ENCODE assay signal across 9 mouse cellular contexts in the genomic region with DNA sequence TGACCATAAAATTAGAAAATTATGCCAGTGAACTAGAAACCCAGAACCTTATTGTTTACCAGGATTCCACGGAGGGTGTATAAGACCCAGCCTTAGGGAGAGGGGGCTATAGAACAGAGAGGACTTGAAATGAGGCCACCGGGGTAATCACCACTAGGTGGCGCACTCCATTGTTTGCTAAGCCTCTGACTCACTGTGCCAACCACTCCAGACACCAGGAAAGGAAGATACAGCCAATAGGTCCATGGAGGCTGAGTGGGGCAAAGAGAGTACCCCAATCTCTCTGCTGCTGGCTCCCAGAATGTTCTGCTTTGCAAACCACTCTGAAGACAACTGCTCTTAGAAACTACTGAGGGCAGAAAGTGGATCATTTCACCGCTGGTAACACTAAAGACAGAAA.
DNase-seq lines count a peak whose midpoint lies in the region; ATAC-seq lines count a peak whose summit lies in the region.
"Had no signal": no experiment of that assay in that cellular context is flagged by ENCODE, and none has a peak within 500 bp of the region (broad histone marks: within the 10 kb centered on the region; RNA-seq: fewer than 3 reads in every experiment).

No protein-coding gene starts in this region.

- no peak overlapping the region for H3K9ac ChIP-seq in neural tube, embryonic 15.5 days (replicated peaks)
- no peak overlapping the region for H3K9ac ChIP-seq in forebrain, embryonic 14.5 days (ENCODE audit: low read length)
- no peak overlapping the region for H3K9ac ChIP-seq in hindbrain, embryonic 14.5 days
- no peak overlapping the region for H3K9ac ChIP-seq in neural tube, embryonic 12.5 days
- H3K9ac ChIP-seq: embryonic facial prominence, embryonic 15.5 days had no signal

- WGBS in neural tube, embryonic 15.5 days = 27% methylated on average over 4 of the region's 4 CpGs
- 28% methylated on average over 4 of the region's 4 CpGs for WGBS in forebrain, embryonic 14.5 days
- 28% methylated on average over 4 of the region's 4 CpGs for WGBS in hindbrain, embryonic 14.5 days
- WGBS in neural tube, embryonic 12.5 days = 29% methylated on average over 4 of the region's 4 CpGs

- DNase-seq in neural tube, embryonic 10.5 days (ENCODE audit: extremely low spot score, low spot score) = peak; percentile 73
- DNase-seq in c-Kit-positive CD71-negative TER-119-negative erythroid progenitor cells, embryonic 14.5 days (ENCODE audit: low read depth) = peak; percentile 40
- peak; percentile 51 for DNase-seq in forebrain, embryonic 14.5 days (ENCODE audit: low spot score)
- no peak for DNase-seq in hindbrain, embryonic 14.5 days (ENCODE audit: low spot score)
- DNase-seq in left cerebral cortex, postnatal 25 days (ENCODE audit: low spot score in 2 of 2) = peak; percentile 43 to 47
- DNase-seq in thymus, postnatal 25 days = peak; percentile 49

- no peak for ATAC-seq in neural tube, embryonic 15.5 days (ENCODE audit: low FRiP score)
- ATAC-seq in forebrain, embryonic 14.5 days = peak; percentile 54; the same call in 1 of the 2 replicates
- peak; percentile 31; the same call in 1 of the 2 replicates for ATAC-seq in hindbrain, embryonic 14.5 days (ENCODE audit: low FRiP score)
- peak; percentile 72; the same call in 1 of the 2 replicates for ATAC-seq in neural tube, embryonic 12.5 days (ENCODE audit: low FRiP score, low read depth)

- no peaks in the 10 kb centered on the region for H3K36me3 ChIP-seq in neural tube, embryonic 15.5 days
- H3K36me3 ChIP-seq in forebrain, embryonic 14.5 days (ENCODE audit: control insufficient read depth, insufficient read depth, low read length) = no peaks in the 10 kb centered on the region
- H3K36me3 ChIP-seq in hindbrain, embryonic 14.5 days (replicated peaks; ENCODE audit: control insufficient read depth, insufficient read depth) = no peaks in the 10 kb centered on the region
- no peaks in the 10 kb centered on the region for H3K36me3 ChIP-seq in neural tube, embryonic 12.5 days
- H3K36me3 ChIP-seq: embryonic facial prominence, embryonic 15.5 days had no signal

- H3K27me3 ChIP-seq in neural tube, embryonic 15.5 days (replicated peaks) = no peaks in the 10 kb centered on the region
- H3K27me3 ChIP-seq in forebrain, embryonic 14.5 days (replicated peaks; ENCODE audit: control insufficient read depth, insufficient read depth, low read length) = no peaks in the 10 kb centered on the region
- no peaks in the 10 kb centered on the region for H3K27me3 ChIP-seq in hindbrain, embryonic 14.5 days (ENCODE audit: control insufficient read depth, insufficient read depth, low read length)
- no peaks in the 10 kb centered on the region for H3K27me3 ChIP-seq in neural tube, embryonic 12.5 days (replicated peaks)
- H3K27me3 ChIP-seq: embryonic facial prominence, embryonic 15.5 days had no signal

- no peak overlapping the region for H3K4me2 ChIP-seq in neural tube, embryonic 15.5 days
- no peak overlapping the region for H3K4me2 ChIP-seq in forebrain, embryonic 14.5 days (ENCODE audit: low read length)
- H3K4me2 ChIP-seq in hindbrain, embryonic 14.5 days (replicated peaks) = no peak overlapping the region
- no peak overlapping the region for H3K4me2 ChIP-seq in neural tube, embryonic 12.5 days (replicated peaks)
- H3K4me2 ChIP-seq: embryonic facial prominence, embryonic 15.5 days had no signal

- H3K4me3 ChIP-seq in neural tube, embryonic 15.5 days (replicated peaks) = no peak overlapping the region
- H3K4me3 ChIP-seq in forebrain, embryonic 14.5 days (ENCODE audit: low read depth, low read length) = no peak overlapping the region
- no peak overlapping the region for H3K4me3 ChIP-seq in hindbrain, embryonic 14.5 days (replicated peaks; ENCODE audit: low read length)
- H3K4me3 ChIP-seq in neural tube, embryonic 12.5 days = no peak overlapping the region
- H3K4me3 ChIP-seq: embryonic facial prominence, embryonic 15.5 days had no signal

- intact Hi-C loops in left cerebral cortex, postnatal 25 days (cut with DNase I) = loop anchor here (1.0 kb wide), 1 partner anchor 100 kb away; the partner anchor contains the start of gene Samd5

- H3K9me3 ChIP-seq in neural tube, embryonic 15.5 days (replicated peaks) = no peaks in the 10 kb centered on the region
- H3K9me3 ChIP-seq in forebrain, embryonic 14.5 days (replicated peaks; ENCODE audit: control insufficient read depth, low read length) = no peaks in the 10 kb centered on the region
- H3K9me3 ChIP-seq in hindbrain, embryonic 14.5 days (ENCODE audit: control insufficient read depth, low read length) = no peaks in the 10 kb centered on the region
- H3K9me3 ChIP-seq in neural tube, embryonic 12.5 days = no peaks in the 10 kb centered on the region
- H3K9me3 ChIP-seq: embryonic facial prominence, embryonic 15.5 days had no signal

- H3K27ac ChIP-seq in neural tube, embryonic 15.5 days (replicated peaks) = no peak overlapping the region
- H3K27ac ChIP-seq in forebrain, embryonic 14.5 days (ENCODE audit: low read depth, low read length) = no peak overlapping the region
- no peak overlapping the region for H3K27ac ChIP-seq in hindbrain, embryonic 14.5 days
- H3K27ac ChIP-seq in neural tube, embryonic 12.5 days = no peak overlapping the region
- H3K27ac ChIP-seq: embryonic facial prominence, embryonic 15.5 days had no signal

- H3K4me1 ChIP-seq in neural tube, embryonic 15.5 days = no peaks in the 10 kb centered on the region
- H3K4me1 ChIP-seq in forebrain, embryonic 14.5 days (ENCODE audit: control insufficient read depth, insufficient read depth, low read length) = no peaks in the 10 kb centered on the region
- no peaks in the 10 kb centered on the region; the same call in 1 of the 2 replicates for H3K4me1 ChIP-seq in hindbrain, embryonic 14.5 days (replicated peaks; ENCODE audit: control insufficient read depth, insufficient read depth, low read length)
- no peaks in the 10 kb centered on the region for H3K4me1 ChIP-seq in neural tube, embryonic 12.5 days
- H3K4me1 ChIP-seq: embryonic facial prominence, embryonic 15.5 days had no signal
